8 mouse cellular contexts compared by ENCODE assay signal in the genomic region with DNA sequence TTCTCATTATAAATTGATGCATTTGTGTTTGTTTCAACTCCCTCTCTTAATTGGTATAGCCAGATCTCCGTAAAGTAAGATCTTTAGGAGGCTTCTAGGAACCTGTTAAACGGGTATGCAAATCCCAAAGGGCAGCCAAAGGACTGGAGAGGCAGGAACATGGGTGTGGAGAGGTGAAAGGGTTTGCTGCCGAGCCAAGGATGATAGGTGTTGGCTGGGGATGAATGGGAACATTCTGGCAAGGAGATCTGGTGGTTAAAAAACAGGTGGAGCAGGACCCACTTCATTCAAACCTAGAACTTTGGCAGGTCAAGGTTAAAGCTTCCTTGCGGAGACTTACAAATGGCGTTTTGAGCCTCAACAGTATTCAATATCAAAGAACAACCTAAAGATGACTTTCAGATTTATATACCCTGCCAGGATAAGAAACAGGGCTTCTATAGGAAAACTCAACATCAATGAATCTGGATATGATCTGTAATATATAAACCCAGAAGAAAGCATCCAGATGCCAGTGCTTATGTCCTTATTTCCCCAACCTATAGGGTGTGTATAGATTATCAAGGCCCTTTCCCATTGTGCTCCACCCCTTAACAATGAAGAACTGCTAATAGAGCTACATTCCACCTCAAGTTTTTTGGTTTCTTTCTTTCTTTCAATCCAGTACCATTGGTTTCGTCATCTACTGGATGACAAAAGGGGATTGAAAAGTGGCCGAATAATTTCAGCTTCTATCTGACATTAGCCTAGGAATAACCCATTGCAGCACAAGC. TPM values are rescaled to one million over a fixed set of nuclear protein-coding genes. Genes with fewer than 3 reads are reported as not detected.
DNase-seq lines count a peak whose midpoint lies in the region; ATAC-seq and TF ChIP-seq lines count a peak whose summit lies in the region.

No protein-coding gene starts in this region.

- peaks cover 54% of the 10 kb centered on the region for H3K4me1 ChIP-seq in liver, embryonic 12.5 days
- H3K4me1 ChIP-seq in liver, postnatal 0 days (ENCODE audit: insufficient read depth): 0 out of 2 replicates have a peak, but pooled peaks cover 4% of the 10 kb centered on the region
- H3K4me1 ChIP-seq in forebrain, embryonic 10.5 days: peaks cover 56% of the 10 kb centered on the region
- peaks cover 30% of the 10 kb centered on the region for H3K4me1 ChIP-seq in limb, embryonic 10.5 days
- peaks cover 26% of the 10 kb centered on the region for H3K4me1 ChIP-seq in neural tube, embryonic 15.5 days

- DNase-seq in liver, postnatal 0 days: no peak
- DNase-seq in forebrain, embryonic 10.5 days (ENCODE audit: extremely low spot score, low spot score): no peak
- no peak for DNase-seq in limb, embryonic 10.5 days (ENCODE audit: low spot score)
- no peak for DNase-seq in frontal cortex, postnatal 14 days (ENCODE audit: low spot score in 2 of 2)
- DNase-seq in cerebellum, adult 18-20 months: no peak
- no peak for DNase-seq in layer of hippocampus, adult 2 months (ENCODE audit: low spot score in 2 of 2)

- no peak overlapping the region for H3K27ac ChIP-seq in liver, embryonic 12.5 days
- H3K27ac ChIP-seq in liver, postnatal 0 days (ENCODE audit: low read depth): no peak overlapping the region
- H3K27ac ChIP-seq in forebrain, embryonic 10.5 days: peak overlapping the region; percentile 96
- peak overlapping the region; percentile 96 for H3K27ac ChIP-seq in limb, embryonic 10.5 days
- peak overlapping the region; percentile 97 for H3K27ac ChIP-seq in neural tube, embryonic 15.5 days (replicated peaks)
- no peak overlapping the region for H3K27ac ChIP-seq in layer of hippocampus, adult 2 months

- H3K27me3 ChIP-seq in liver, embryonic 12.5 days (replicated peaks): no peaks in the 10 kb centered on the region
- H3K27me3 ChIP-seq in liver, postnatal 0 days (ENCODE audit: insufficient read depth, low read length): no peaks in the 10 kb centered on the region
- no peaks in the 10 kb centered on the region for H3K27me3 ChIP-seq in forebrain, embryonic 10.5 days (ENCODE audit: poor library complexity, severe bottlenecking)
- H3K27me3 ChIP-seq in limb, embryonic 10.5 days (ENCODE audit: low read depth, poor library complexity, severe bottlenecking): no peaks in the 10 kb centered on the region
- H3K27me3 ChIP-seq in neural tube, embryonic 15.5 days (replicated peaks): no peaks in the 10 kb centered on the region

- peak overlapping the region; percentile 93; the same call in 1 of the 2 replicates for H3K4me2 ChIP-seq in liver, embryonic 12.5 days
- H3K4me2 ChIP-seq in liver, postnatal 0 days (ENCODE audit: low read depth, low read length): no peak overlapping the region
- peak overlapping the region; percentile 72 for H3K4me2 ChIP-seq in neural tube, embryonic 15.5 days

- ATAC-seq in liver, embryonic 12.5 days: no peak
- ATAC-seq in liver, postnatal 0 days: no peak
- ATAC-seq in neural tube, embryonic 15.5 days (ENCODE audit: low FRiP score): no peak

- H3K4me3 ChIP-seq in liver, embryonic 12.5 days: no peak overlapping the region
- no peak overlapping the region for H3K4me3 ChIP-seq in liver, postnatal 0 days (ENCODE audit: low read depth, low read length)
- peak overlapping the region; percentile 80 for H3K4me3 ChIP-seq in forebrain, embryonic 10.5 days
- peak overlapping the region; percentile 82 for H3K4me3 ChIP-seq in limb, embryonic 10.5 days
- peak overlapping the region; percentile 75 for H3K4me3 ChIP-seq in neural tube, embryonic 15.5 days (replicated peaks)
- H3K4me3 ChIP-seq in layer of hippocampus, adult 2 months: no peak overlapping the region

- 68% methylated on average over 7 of the region's 7 CpGs for WGBS in liver, embryonic 12.5 days (ENCODE audit: insufficient replicate concordance)
- 66% methylated on average over 7 of the region's 7 CpGs for WGBS in liver, postnatal 0 days (ENCODE audit: insufficient replicate concordance)
- WGBS in forebrain, embryonic 10.5 days: 31% methylated on average over 7 of the region's 7 CpGs
- WGBS in limb, embryonic 10.5 days: 41% methylated on average over 7 of the region's 7 CpGs
- 39% methylated on average over 7 of the region's 7 CpGs for WGBS in neural tube, embryonic 15.5 days

- TF ChIP-seq EP300 in liver, postnatal 0 days (IDR thresholded peaks at IDR 0.05; ENCODE audit: low read depth): no peak

- TF ChIP-seq CTCF in liver, postnatal 0 days (IDR thresholded peaks at IDR 0.05; ENCODE audit: low read depth): no peak
- no peak for TF ChIP-seq CTCF in layer of hippocampus, adult 2 months (conservative IDR thresholded peaks at IDR 0.05)

- H3K9me3 ChIP-seq in liver, embryonic 12.5 days (replicated peaks): no peaks in the 10 kb centered on the region
- H3K9me3 ChIP-seq in liver, postnatal 0 days (ENCODE audit: low read length): no peaks in the 10 kb centered on the region
- H3K9me3 ChIP-seq in forebrain, embryonic 10.5 days: no peaks in the 10 kb centered on the region
- no peaks in the 10 kb centered on the region for H3K9me3 ChIP-seq in limb, embryonic 10.5 days (replicated peaks)
- no peaks in the 10 kb centered on the region for H3K9me3 ChIP-seq in neural tube, embryonic 15.5 days (replicated peaks)

- H3K9ac ChIP-seq in liver, embryonic 12.5 days: no peak overlapping the region
- H3K9ac ChIP-seq in liver, postnatal 0 days (replicated peaks): no peak overlapping the region
- H3K9ac ChIP-seq in neural tube, embryonic 15.5 days (replicated peaks): no peak overlapping the region

- peaks cover 3% of the 10 kb centered on the region for H3K36me3 ChIP-seq in liver, embryonic 12.5 days
- H3K36me3 ChIP-seq in liver, postnatal 0 days (replicated peaks; ENCODE audit: insufficient read depth, low read length): no peaks in the 10 kb centered on the region
- H3K36me3 ChIP-seq in forebrain, embryonic 10.5 days (replicated peaks): peaks cover 6% of the 10 kb centered on the region
- H3K36me3 ChIP-seq in limb, embryonic 10.5 days: peaks cover 6% of the 10 kb centered on the region
- peaks cover 5% of the 10 kb centered on the region for H3K36me3 ChIP-seq in neural tube, embryonic 15.5 days

RNA-seq across cellular contexts. Expression of a gene that starts 0.9 kb away (rescaled TPM):
- polyA plus RNA-seq in liver, embryonic 12.5 days (2016; fragmentation: Nextera tagmentation; extraction: Ambion mirVana): 4.4 and 4.5 TPM in 2 replicates
- polyA plus RNA-seq in liver, postnatal 0 days (2015; fragmentation: Nextera tagmentation; extraction: Ambion mirVana): 1.2 and 1.4 TPM in 2 replicates
- polyA plus RNA-seq in forebrain, embryonic 10.5 days (2016; fragmentation: Nextera tagmentation; extraction: Ambion mirVana): 26.2 and 29.7 TPM in 2 replicates
- 33.6 and 37.4 TPM in 2 replicates for polyA plus RNA-seq in limb, embryonic 10.5 days (2016; fragmentation: Nextera tagmentation; extraction: Ambion mirVana)
- 23.4 and 25.3 TPM in 2 replicates for polyA plus RNA-seq in neural tube, embryonic 15.5 days (2015; fragmentation: Nextera tagmentation; extraction: Ambion mirVana)
- 10 to 100 TPM; 63.7 to 71.1 TPM for total RNA-seq in layer of hippocampus, adult 2 months (2021)

RNA-seq across cellular contexts. Expression of a gene that starts 32.7 kb away (rescaled TPM):
- polyA plus RNA-seq in liver, embryonic 12.5 days (2016; fragmentation: Nextera tagmentation; extraction: Ambion mirVana): 115 and 116 TPM in 2 replicates
- polyA plus RNA-seq in liver, postnatal 0 days (2015; fragmentation: Nextera tagmentation; extraction: Ambion mirVana): 73.6 and 80.3 TPM in 2 replicates
- polyA plus RNA-seq in forebrain, embryonic 10.5 days (2016; fragmentation: Nextera tagmentation; extraction: Ambion mirVana): 92.7 and 92.9 TPM in 2 replicates
- polyA plus RNA-seq in limb, embryonic 10.5 days (2016; fragmentation: Nextera tagmentation; extraction: Ambion mirVana): 85.7 and 97.8 TPM in 2 replicates
- 52.0 and 68.6 TPM in 2 replicates for polyA plus RNA-seq in neural tube, embryonic 15.5 days (2015; fragmentation: Nextera tagmentation; extraction: Ambion mirVana)
- 10 to 100 TPM; 75.9 to 78.9 TPM for total RNA-seq in layer of hippocampus, adult 2 months (2021)

RNA-seq across cellular contexts. Expression of a gene that starts 58.5 kb away (rescaled TPM):
- polyA plus RNA-seq in liver, embryonic 12.5 days (2016; fragmentation: Nextera tagmentation; extraction: Ambion mirVana): not detected in 2 replicates
- polyA plus RNA-seq in liver, postnatal 0 days (2015; fragmentation: Nextera tagmentation; extraction: Ambion mirVana): not detected in 2 replicates
- polyA plus RNA-seq in forebrain, embryonic 10.5 days (2016; fragmentation: Nextera tagmentation; extraction: Ambion mirVana): not detected in 2 replicates
- 0.20 TPM in 1 of 2 replicates, not detected in the other for polyA plus RNA-seq in limb, embryonic 10.5 days (2016; fragmentation: Nextera tagmentation; extraction: Ambion mirVana)
- polyA plus RNA-seq in neural tube, embryonic 15.5 days (2015; fragmentation: Nextera tagmentation; extraction: Ambion mirVana): 0.56 and 0.92 TPM in 2 replicates
- under 1 TPM; 0.33 to 0.91 TPM for total RNA-seq in layer of hippocampus, adult 2 months (2021)

Comparison
In these comparisons a context has a peak if more than half of its experiments do, and no peak if none do; other contexts are left out.
1. H3K27ac ChIP-seq: peak in forebrain, embryonic 10.5 days (single experiment), limb, embryonic 10.5 days (single experiment) and neural tube, embryonic 15.5 days (single experiment); none in liver, embryonic 12.5 days (single experiment), liver, postnatal 0 days (single experiment) and layer of hippocampus, adult 2 months (single experiment).
2. H3K4me3 ChIP-seq: peak in forebrain, embryonic 10.5 days (single experiment), limb, embryonic 10.5 days (single experiment) and neural tube, embryonic 15.5 days (single experiment); none in liver, embryonic 12.5 days (single experiment), liver, postnatal 0 days (single experiment) and layer of hippocampus, adult 2 months (single experiment).